Mouse (Mus musculus): ENCODE results near the gene Map1lc3b. TPM values are rescaled to one million over a fixed set of nuclear protein-coding genes. Genes with fewer than 3 reads are reported as not detected.

The Map1lc3b gene
- 46.0 TPM for polyA plus RNA-seq (2014; fragmentation: Illumina TruSeq; extraction: RNeasy Lipid Tissue Mini Kit (QIAGEN cat#74804))

GRCm38 (mm10) chr8:121590203-121591177, at the start of gene Map1lc3b:
TSS of gene Map1lc3b (plus strand) at chr8:121590361.

GRCm38 (mm10) chr8:121544276-121544785, 45.8 kb upstream of the Map1lc3b start, which contains the start of gene 1700018B08Rik:
TSS of gene 1700018B08Rik (minus strand) at chr8:121544320.

GRCm38 (mm10) chr8:121578676-121579451, 11.3 kb upstream of the Map1lc3b start, which contains the start of gene Fbxo31:
TSS of gene Fbxo31 (minus strand) at chr8:121578806.

Other genes with a start within 250 kb of the Map1lc3b start
- gene 1700018B08Rik, start 46.0 kb upstream of the Map1lc3b start, polyA plus RNA-seq (2014; fragmentation: Illumina TruSeq; extraction: RNeasy Lipid Tissue Mini Kit (QIAGEN cat#74804)), result not detected
- gene Fbxo31, start 11.6 kb upstream of the Map1lc3b start, polyA plus RNA-seq (2014; fragmentation: Illumina TruSeq; extraction: RNeasy Lipid Tissue Mini Kit (QIAGEN cat#74804)), result 2.2 TPM
- 28.4 TPM for gene Zcchc14, start 62.5 kb downstream of the Map1lc3b start, polyA plus RNA-seq (2014; fragmentation: Illumina TruSeq; extraction: RNeasy Lipid Tissue Mini Kit (QIAGEN cat#74804))
- not detected for gene Jph3, start 139.3 kb downstream of the Map1lc3b start, polyA plus RNA-seq (2014; fragmentation: Illumina TruSeq; extraction: RNeasy Lipid Tissue Mini Kit (QIAGEN cat#74804))
- gene Klhdc4, start 239.2 kb downstream of the Map1lc3b start, polyA plus RNA-seq (2014; fragmentation: Illumina TruSeq; extraction: RNeasy Lipid Tissue Mini Kit (QIAGEN cat#74804)), result 2.7 TPM